Mouse (Mus musculus): Measurements from ENCODE around the gene Sorbs2.

Gene Sorbs2

GRCm38 (mm10) chr8:45626406-45626805 is 118.8 kb downstream of the Sorbs2 start:
- no peak for DNase-seq

DNA sequence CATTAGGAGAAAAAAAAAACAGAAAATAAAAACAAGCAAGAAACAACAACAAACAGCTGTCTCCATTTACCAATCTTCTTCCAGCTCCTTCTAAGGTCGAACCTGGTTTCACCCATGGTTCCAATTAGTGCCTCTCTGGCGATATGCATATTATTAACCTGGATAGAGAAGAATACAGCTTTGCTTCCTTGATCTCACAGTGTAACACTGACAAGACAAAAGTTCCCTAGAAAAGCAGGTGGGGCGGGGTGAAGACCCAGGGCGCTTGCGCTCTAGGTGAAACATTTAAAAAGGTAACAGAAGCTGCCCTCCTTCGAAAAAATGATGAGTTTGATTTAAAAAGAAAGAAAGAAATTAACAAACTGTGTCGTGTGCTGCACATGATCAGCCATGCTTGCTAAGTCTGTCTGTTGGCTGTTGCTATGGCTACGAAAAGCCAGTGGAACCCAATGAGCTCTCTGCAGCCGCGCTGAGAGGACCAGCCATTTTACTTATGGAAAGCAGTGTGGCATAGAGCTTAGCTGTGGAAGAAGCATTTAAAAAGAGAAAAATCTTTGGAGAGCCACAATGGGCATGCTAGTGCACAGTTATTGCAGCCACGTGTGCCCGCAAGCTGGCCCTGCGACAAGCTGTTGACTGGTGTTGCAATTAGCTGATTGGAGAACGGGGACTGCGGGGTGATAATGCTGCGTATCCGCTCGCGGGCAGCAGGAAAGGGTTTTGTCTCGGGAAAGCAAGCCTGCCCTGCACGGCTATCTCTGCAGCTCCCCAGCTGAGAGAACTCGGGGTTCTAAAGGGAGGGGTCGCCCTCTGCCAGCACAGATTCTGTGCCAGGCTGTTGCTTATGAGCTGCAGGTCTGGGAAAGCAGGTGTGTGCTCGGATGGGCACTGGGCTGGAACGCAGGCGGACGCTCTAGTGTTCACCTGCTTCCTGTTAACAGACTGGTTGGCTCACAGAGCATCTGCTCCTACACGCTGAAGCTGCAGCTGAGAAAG is 120.0 kb downstream of the Sorbs2 start:
- peak; percentile 58 for DNase-seq

DNA sequence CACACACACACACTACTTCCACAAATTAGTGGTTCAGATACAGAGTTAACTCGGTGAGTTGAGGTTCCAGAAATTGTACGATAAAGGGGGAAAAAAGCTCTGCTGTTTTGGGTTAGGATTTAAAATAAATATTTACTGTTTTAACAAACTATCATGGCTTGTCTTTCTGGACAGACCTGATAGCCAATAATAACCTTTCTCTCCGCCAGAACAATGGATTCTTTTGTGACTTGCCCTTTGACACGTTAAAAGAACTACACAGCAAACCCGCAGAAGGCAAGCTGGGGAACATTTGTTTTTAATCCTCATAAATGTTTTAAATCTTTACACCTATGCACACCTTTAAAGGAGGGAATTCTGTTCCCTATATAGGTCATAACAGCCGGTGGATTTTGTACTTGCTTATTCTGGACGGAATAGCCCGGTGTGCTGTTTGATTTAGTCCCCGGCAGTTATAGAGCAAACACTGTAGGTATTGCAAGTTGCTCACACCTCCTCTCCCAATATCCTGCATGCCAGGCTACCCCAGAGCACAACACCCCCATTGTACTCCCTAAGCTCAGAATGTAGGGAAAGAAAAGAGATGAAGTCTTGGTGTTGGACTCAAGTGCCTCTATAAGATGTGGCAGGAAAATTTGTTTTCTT is 121.0 kb downstream of the Sorbs2 start:
- DNase-seq: no peak

DNA sequence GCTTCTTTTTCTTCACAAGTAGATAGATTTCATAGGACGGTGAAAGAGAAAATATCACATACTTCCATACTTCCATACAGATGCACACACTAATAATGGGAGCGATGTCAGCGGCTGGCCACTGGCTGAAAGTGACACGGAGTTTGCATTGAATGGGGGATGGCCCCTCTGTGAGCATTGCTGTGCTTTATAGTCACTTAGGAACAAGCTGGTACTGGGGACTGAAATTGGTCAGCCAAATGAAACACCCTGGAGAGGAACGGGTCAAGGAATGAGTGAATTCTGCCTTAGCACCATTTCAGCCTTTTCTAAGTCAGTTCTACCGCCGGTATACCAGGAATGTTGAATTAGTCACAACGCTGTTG is 121.5 kb downstream of the Sorbs2 start:
- DNase-seq: no peak

- no peak for DNase-seq
Observed at GRCm38 (mm10) chr8:45631023-45631422, 123.4 kb downstream of the Sorbs2 start.

DNA sequence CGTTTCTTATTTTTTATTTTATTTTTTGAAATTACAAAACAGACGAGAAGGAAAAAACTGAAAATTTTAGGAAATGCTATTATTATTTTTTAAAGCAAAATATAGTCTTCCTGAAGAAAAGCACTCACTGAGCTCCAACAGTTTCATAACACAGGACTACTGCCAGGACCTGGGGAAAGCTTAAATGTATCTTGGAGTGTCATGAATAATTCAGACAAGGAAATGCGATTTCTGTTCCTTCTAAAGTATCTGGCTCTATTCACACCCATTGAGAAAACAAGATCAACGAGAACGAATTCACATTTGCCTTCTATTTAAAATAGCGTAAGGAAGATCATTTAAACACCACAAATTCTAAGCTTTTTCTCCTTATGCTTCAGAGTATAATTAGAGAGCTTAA is 127.6 kb downstream of the Sorbs2 start:
- no peak for DNase-seq

DNA sequence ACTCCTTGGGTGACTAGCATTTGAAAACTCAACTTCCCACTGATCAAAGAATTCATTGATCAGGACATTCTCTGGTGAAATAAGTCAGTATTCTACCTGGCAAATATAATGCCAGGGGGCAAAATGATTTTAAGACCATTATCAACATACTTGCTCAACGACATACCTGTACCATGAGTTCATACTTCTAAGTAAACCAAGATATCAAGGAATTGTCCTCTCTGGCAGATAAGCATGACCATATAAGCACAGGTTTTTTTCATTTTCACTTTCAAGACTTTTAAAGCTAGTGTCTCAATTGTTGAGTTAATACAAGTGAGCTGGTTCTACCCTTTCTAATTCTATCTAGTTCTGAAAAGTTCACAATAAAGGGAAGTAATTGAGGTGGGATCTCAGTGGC is 130.2 kb downstream of the Sorbs2 start:
- no peak for DNase-seq

DNA sequence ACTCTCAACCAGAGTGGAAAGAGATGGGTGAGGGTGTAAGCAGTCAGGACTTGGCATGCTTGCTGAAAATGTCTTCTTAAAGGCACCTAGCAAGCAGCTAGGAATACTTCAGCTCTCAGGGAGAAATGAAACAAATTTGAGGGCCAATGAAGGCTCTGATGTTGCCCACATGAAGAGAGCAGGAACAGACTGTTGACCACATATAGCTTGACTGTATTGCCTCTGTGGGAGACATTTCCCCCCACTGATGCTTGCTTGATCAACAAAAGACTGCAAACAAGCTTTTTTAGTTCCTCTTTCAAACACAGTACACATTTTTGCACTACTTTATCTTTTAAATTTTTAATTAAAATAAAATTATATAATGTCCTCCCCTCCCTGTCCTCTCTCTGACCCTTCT is 131.9 kb downstream of the Sorbs2 start:
- DNase-seq: no peak

- no peak for DNase-seq
Observed at GRCm38 (mm10) chr8:45644651-45645050, 137.1 kb downstream of the Sorbs2 start.

DNA sequence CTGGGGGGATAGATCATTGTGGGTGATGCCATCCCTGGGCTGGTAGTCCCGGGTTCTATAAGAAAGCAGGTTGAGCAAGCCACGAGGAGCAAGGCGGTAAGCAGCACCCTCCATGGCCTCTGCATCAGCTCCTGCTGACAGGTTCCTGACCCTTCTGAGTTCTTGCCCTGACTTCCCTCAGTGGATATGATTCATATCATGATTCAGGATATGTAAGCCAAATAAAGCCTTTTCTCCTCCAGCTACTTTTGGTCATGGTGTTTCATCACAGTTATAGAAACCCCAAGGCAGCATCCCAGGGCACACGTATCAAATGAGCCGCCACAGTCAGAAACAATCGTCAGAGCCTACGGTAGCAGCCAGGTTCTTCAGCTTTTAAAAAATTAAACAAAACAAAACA is 141.5 kb downstream of the Sorbs2 start:
- no peak for DNase-seq

- no peak for DNase-seq
Observed at GRCm38 (mm10) chr8:45649966-45650365, 142.4 kb downstream of the Sorbs2 start.

DNA sequence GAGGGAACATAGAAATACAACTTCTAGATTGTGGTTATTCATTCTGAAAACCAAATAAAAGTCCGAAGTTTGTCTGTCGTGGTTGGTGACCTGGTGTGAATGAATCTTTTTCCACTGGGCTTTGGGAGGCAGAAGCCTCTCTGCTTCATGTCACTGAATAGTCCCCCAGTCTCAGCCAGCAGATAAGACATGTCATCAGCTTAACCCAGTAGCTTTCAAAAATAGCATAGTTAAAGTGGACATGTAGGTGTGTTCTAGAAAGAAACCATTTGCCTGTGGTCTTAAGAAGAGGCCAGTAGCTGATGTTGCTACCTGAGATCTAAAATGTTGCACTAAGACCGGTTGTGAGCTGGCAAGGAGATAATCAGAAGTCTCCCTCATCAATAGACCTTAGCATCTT is 150.4 kb downstream of the Sorbs2 start:
- DNase-seq: no peak

DNA sequence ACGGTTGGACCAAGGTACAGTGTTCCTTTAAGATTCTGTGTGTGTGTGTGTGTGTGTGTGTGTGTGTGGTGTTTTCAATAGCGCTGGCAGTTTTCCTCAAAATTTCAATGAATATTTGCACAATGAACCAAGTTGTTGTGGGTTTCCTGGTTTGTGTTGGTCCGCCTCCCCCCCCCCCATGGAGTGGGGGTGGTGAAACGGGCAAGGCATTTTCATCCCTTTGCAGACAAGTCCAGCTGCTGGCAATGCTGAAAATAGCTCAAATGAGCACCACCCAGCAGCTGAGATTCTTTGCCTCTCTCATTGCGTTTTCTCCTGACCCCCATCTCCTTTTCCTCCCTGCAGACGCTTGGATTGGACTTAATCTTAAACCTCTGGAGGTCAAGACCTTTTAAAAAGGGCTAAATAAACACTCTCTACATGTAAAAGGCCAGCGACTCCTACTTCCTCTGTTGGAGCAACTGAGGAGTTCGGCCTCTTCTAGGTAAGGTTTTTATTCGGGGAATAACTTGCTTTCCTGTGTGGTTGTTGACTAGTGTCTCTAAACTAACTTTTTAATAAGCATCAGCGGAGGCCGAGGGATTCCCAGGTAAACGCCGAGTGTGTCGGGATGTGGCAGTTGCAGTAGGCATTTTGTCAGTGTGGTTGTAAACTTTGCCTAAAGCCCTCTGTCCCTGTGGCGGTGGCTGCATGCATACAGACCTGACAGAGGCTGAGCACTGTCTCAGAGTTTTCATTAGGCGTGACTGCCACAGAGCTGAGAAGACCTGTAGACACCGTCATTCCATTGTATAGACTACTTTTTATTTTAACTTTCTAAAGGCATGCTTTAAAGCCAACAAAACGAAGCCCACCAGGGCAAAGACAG is 151.1 kb downstream of the Sorbs2 start:
- peak; percentile 17 for DNase-seq

DNA sequence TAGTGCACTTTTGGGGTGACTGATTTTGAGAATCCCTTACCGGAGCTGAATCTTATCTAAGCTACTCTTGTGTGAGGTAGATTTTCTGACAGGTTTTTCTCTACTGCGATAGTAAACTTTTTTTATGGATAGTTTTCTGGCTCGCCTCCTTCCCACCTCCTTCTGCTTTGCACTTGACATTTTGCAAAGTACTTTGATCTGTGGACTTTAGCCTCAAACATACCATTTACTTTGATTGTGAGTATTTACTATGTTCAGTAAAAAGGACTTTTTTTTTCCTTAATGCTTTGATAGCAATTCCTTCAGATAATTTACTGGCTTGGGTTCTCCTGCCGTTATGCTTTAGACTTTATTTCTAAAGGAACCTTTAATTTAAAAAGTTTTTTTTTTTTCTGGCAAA is 151.9 kb downstream of the Sorbs2 start:
- DNase-seq: no peak

DNA sequence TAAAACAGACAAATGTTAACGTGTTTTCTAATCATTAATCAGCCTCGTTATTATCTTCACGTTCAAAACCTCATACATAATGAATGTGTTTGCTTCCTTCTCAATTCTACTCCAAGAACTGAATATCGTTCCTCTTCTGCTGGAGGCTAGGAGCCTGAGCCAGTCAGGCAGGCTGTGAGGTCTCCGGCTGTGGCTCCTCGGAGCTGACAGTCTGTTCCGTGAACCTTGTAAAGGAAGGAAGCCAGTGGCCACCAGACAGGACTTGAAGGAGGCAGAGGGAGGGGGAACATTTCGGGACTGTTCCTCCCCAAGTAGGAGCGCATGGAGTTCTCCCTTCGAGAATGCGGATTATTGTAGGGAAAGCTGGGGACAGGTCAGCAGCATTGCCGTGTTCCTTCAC is 153.0 kb downstream of the Sorbs2 start:
- DNase-seq: peak; percentile 11

- no peak for DNase-seq
Observed at GRCm38 (mm10) chr8:45661605-45662004, 154.0 kb downstream of the Sorbs2 start.

- DNase-seq: no peak
Observed at GRCm38 (mm10) chr8:45666221-45666620, 158.6 kb downstream of the Sorbs2 start.

- no peak for DNase-seq
Observed at GRCm38 (mm10) chr8:45673149-45673548, 165.6 kb downstream of the Sorbs2 start.

- no peak for DNase-seq
Observed at GRCm38 (mm10) chr8:45675821-45676279, 168.3 kb downstream of the Sorbs2 start.

GRCm38 (mm10) chr8:45677114-45677853 is 169.7 kb downstream of the Sorbs2 start:
- no peak for DNase-seq

DNA sequence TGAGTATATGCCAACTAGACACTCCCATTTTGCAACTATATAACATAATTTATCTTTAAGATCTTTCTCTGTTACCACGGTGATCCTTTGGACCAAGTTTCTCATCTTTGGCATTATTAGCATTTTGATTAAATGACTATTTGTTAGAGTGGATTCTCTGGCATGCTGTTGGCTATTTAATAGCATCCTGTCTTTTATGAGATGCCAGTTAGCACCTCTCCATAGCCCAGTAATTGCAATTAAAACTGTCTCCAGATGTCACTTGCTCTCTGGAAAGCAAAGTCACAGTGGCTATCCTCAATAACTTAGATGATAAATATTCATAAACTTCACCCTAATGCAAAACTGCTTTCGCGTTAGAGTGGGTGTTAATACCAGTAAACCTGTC is 170.3 kb downstream of the Sorbs2 start:
- no peak for DNase-seq

GRCm38 (mm10) chr8:45681171-45681570 is 173.6 kb downstream of the Sorbs2 start:
- DNase-seq: no peak

Data from kidney, adult 18-20 months (tissue).